Mouse (Mus musculus) cerebellum, adult 2 months (tissue): Measurements from ENCODE around the gene Iapp. TPM values are rescaled to one million over a fixed set of nuclear protein-coding genes. Genes with fewer than 3 reads are reported as not detected.
A peak's percentile ranks its signal among the peaks of the same experiment; 100 is the strongest.

ENCODE experiments used
- DNase-seq, 2 experiments: peaks; one replicate each; pipeline ENCODE4 v3.0.0; 2021
- H3K27ac ChIP-seq: fragments of 200-500 bp; 2 replicates; pipeline ENCODE4 v1.5.1; 2012; ENCODE audit warnings: low read length, control low read depth, inconsistent platforms; ENCODE audit not compliant: insufficient read depth
- H3K27me3 ChIP-seq: fragments of 200-500 bp; 2 replicates; pipeline ENCODE4 v1.6.1; 2012; ENCODE audit warnings: inconsistent platforms, mild to moderate bottlenecking, low read length, moderate library complexity; ENCODE audit not compliant: control insufficient read depth, insufficient read depth
- H3K4me1 ChIP-seq: fragments of 200-500 bp; 2 replicates; pipeline ENCODE4 v1.6.1; 2011; ENCODE audit warnings: low read length; ENCODE audit not compliant: control insufficient read depth, insufficient read depth
- H3K4me3 ChIP-seq: fragments of 200-500 bp; replicated peaks from 2 replicates; pipeline ENCODE3; 2011; ENCODE audit warnings: mild to moderate bottlenecking, low read depth, low read length, control low read depth; ENCODE audit not compliant: insufficient read depth
- CTCF ChIP-seq: fragments of 200-500 bp; IDR thresholded peaks from 2 replicates; pipeline ENCODE4 v1.5.1; 2011; ENCODE audit warnings: low read depth, mild to moderate bottlenecking, control low read depth, low read length, moderate library complexity, borderline replicate concordance; ENCODE audit not compliant: insufficient read depth
- POLR2A ChIP-seq: fragments of 200-500 bp; IDR thresholded peaks from 2 replicates; pipeline ENCODE4 v1.6.1; 2011; ENCODE audit warnings: low read length, control low read depth, borderline replicate concordance; ENCODE audit not compliant: insufficient read depth
- WGBS: fragments of 180-500 bp; shearing (Covaris S2); methylation state at CpG from one replicate; pipeline ENCODE4 v1.1.7; 2018; 5-methylcytosine and 5-hydroxymethylcytosine counted together
- polyA plus RNA-seq: library from polyadenylated mRNA; depleted of rRNA; stranded (reverse); fragments of >200 nt; gene quantifications from 2 replicates; pipeline ENCODE4 v1.2.3, GENCODE M21; 2012

Iapp gene
- polyA plus RNA-seq, 1 experiment, result not detected

DNA sequence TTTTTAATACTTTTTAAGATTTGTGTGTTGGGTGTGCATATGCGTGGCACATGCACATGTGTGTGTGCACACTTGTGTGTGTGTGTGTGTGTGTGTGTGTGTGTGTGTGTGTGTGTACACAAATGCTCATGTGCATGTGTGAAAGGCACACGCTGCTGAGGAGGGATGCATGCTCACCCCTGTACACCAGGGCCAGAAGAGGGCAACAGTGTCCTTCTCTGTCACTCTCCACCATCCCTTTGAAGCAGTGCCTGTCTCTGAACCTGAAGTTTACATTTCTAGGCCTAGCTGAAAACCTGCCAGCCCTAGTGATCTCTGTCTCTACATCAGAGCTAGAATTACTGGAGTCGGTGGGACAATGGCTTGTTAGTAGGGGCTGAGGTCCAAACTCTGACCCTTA is 28.4 kb downstream of the Iapp start:
- H3K4me3 ChIP-seq, result no peak overlapping the region
- WGBS, result 78% methylated on average over 3 of the region's 3 CpGs
- H3K4me1 ChIP-seq, result no peaks in the 10 kb centered on the region
- H3K27me3 ChIP-seq, result no peaks in the 10 kb centered on the region
- H3K27ac ChIP-seq, result no peak overlapping the region
- no peak for DNase-seq
- no peak for TF ChIP-seq POLR2A

- TF ChIP-seq POLR2A, result no peak
- no peak for TF ChIP-seq CTCF
- H3K4me3 ChIP-seq, result no peak overlapping the region
- no peaks in the 10 kb centered on the region for H3K27me3 ChIP-seq
- no peak overlapping the region for H3K27ac ChIP-seq
- 23% methylated on average over 1 of the region's 1 CpGs for WGBS
- no peaks in the 10 kb centered on the region for H3K4me1 ChIP-seq
- DNase-seq, result no peak
Observed at GRCm38 (mm10) chr6:142329201-142329600, 31.0 kb downstream of the Iapp start.

- Histone ChIP-seq H3K27me3 (no peaks in the 10 kb centered on the region), H3K4me1 (no peaks in the 10 kb centered on the region), H3K27ac (no peak overlapping the region), H3K4me3 (no peak overlapping the region)
- WGBS, result 64% methylated on average over 2 of the region's 2 CpGs
- no peak for TF ChIP-seq POLR2A
- TF ChIP-seq CTCF, result no peak
- no peak for DNase-seq
Observed at GRCm38 (mm10) chr6:142338961-142339360, 40.7 kb downstream of the Iapp start.

GRCm38 (mm10) chr6:142339576-142339975 is 41.4 kb downstream of the Iapp start:
- DNase-seq, result no peak
- H3K4me3 ChIP-seq, result no peak overlapping the region
- no peaks in the 10 kb centered on the region for H3K27me3 ChIP-seq
- 45% methylated on average over 2 of the region's 2 CpGs for WGBS
- no peaks in the 10 kb centered on the region for H3K4me1 ChIP-seq
- H3K27ac ChIP-seq, result no peak overlapping the region
- TF ChIP-seq CTCF (no peak), POLR2A (no peak)

DNA sequence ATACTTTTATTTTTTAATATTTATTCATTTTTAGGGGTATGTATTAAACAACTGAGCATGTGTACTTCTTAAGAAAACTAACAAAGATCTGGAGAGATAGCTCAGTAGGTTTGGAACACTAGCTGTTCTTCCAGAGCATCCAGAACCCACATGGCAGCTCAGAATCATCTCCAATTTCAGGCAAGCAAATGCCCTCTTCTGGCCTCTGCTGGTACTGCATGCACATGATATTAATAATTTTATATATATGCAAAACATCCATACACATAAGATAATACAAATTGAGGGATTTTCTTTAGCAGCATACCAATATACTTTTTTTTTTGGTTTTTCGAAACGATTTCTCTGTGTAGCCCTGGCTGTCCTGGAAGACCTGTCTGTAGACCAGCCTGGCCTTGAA is 45.3 kb downstream of the Iapp start:
- WGBS, result 76% methylated on average over 2 of the region's 2 CpGs
- H3K4me1 ChIP-seq, result no peaks in the 10 kb centered on the region; the same call in 1 of the 2 replicates
- no peak for TF ChIP-seq POLR2A
- peak; percentile 34; the same call in 1 of the 2 replicates for TF ChIP-seq CTCF
- DNase-seq, result no peak
- H3K27me3 ChIP-seq, result no peaks in the 10 kb centered on the region
- H3K27ac ChIP-seq, result no peak overlapping the region
- no peak overlapping the region for H3K4me3 ChIP-seq

- TF ChIP-seq CTCF (no peak), POLR2A (no peak)
- WGBS, result under 1% methylated on average over 48 of the region's 48 CpGs
- Histone ChIP-seq H3K27me3 (no peaks in the 10 kb centered on the region), H3K4me3 (peak within 1 kb of the TSS; percentile 69), H3K4me1 (no peaks in the 10 kb centered on the region; the same call in 1 of the 2 replicates), H3K27ac (no peak within 1 kb of the TSS)
- peak; percentile 86 to 87 for DNase-seq
Observed at GRCm38 (mm10) chr6:142345440-142346038, 47.3 kb downstream of the Iapp start, which contains the start of gene Pyroxd1. Gene Pyroxd1, plus strand, starts transcription at chr6:142345654.

- no peak for TF ChIP-seq CTCF
- TF ChIP-seq POLR2A, result no peak
- 49% methylated on average over 12 of the region's 12 CpGs for WGBS
Observed at GRCm38 (mm10) chr6:142346181-142347110, 48.2 kb downstream of the Iapp start.

More at GRCm38 (mm10) chr6:142346181-142347110, 48.2 kb downstream of the Iapp start:
- Histone ChIP-seq H3K4me1 (no peaks in the 10 kb centered on the region; the same call in 1 of the 2 replicates), H3K27me3 (no peaks in the 10 kb centered on the region), H3K27ac (no peak overlapping the region), H3K4me3 (peak overlapping the region; percentile 69)
- DNase-seq, result no peak
